Mouse (Mus musculus): ENCODE measurements at regions not wholly inside any gene's neighbourhood (a gene's known extent, or its start where the extent isn't known, plus 50 kb on each side); places are given as distances from the start of the nearest gene placed in this dataset.
A peak's percentile ranks its signal among the peaks of the same experiment; 100 is the strongest.

DNA sequence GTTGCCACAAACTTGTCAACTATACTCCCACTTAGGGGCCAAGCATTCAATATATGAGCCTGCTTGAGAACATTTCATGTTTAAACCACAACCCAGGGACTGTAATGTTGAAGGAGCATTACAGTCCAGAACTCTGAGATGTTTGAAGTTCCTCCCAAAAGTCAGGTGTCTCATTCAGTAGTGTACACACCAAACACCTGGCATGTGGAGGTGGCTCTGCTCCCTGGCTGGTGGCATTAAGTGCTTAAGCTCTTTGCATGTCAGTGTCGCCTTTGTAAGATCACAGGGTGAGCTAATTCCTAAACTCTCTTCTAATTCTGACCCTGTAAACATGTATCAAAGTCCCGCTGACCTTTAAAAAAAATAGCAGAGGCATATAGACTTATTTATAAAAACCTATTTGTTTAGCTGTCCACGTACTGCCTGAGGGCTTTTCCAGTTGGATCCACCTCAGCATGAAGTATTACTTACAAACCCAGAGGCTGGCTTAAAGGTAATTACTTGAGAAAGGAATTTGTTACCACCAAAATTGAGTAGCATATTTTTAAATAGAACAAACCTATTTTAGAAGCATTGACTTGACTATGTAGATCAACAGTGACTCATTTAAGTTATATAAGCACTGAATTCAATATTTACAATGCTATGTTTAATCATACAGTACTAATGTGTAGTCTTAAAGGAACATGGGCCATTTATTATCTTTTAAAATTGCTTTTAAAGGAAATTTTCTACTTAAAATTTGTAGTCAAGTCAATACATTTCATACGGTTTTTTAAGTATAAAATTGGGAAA, 276.3 kb upstream of the Fermt1 start:
- no peak for DNase-seq

DNA sequence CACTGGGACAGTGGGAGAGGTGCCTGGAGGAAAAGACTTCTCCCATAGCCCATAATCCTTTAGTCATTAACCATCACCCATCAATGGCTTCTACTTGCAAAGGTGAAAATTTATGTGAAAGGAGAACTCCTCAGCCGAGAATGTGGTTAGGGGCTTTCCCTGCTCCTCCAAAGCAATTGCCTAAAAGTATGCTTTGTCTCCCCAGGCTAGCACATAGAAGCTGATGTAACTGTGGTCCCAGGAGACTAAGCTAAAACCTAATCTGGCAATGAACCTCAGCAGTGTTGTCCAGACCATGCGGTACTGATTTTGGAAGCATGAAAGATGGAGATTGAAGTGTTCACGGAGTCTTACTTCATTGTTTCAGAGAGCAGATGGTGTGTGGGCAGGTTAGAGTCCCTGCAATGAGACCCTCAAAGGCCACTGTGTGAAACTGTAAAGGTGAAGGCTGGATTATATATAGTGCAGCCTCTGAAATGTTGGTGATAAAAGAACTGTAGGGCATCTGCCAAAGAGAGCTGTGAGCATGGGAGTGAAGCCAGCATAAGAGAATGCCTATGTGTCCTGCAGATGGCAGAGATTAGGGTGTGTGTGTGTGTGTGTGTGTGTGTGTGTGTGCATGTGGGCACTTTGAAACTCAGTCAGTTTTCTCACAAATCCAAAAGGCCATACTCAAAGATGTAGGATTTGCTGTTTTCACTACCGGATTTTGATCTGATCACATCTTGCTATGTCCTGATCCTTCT, 289.6 kb upstream of the Fermt1 start:
- DNase-seq: peak; percentile 5 to 21

DNA sequence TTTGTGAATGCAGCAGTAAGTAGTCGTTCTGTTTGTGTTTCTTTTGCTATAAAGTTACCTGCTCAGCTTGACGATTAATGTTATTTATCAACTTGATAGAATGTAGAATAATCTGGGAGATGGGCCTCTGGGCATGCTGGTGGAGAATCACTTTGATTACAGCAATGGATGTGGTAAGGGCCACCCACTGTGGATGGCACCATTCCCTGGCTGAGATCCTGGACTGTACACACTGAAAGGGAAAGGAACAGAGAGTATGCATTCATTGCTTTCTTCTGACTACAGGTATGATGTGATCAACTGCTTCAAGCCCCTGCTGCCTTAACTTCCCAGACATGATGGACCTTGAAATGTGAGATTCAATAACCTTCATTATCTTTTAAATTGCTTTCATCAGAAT, 299.8 kb upstream of the Bmp2 start:
- peak; percentile 48 to 72 for DNase-seq

- no peak for DNase-seq
Measured at GRCm38 (mm10) chr2:133274424-133274823, 277.5 kb upstream of the Bmp2 start.

- DNase-seq: no peak
Measured at GRCm38 (mm10) chr2:133278546-133278945, 273.4 kb upstream of the Bmp2 start.

- DNase-seq: no peak
Measured at GRCm38 (mm10) chr2:133279275-133279674, 272.7 kb upstream of the Bmp2 start.

GRCm38 (mm10) chr2:133282692-133283091, 269.3 kb upstream of the Bmp2 start:
- DNase-seq: no peak

GRCm38 (mm10) chr2:133283709-133284108, 268.2 kb upstream of the Bmp2 start:
- no peak for DNase-seq

DNA sequence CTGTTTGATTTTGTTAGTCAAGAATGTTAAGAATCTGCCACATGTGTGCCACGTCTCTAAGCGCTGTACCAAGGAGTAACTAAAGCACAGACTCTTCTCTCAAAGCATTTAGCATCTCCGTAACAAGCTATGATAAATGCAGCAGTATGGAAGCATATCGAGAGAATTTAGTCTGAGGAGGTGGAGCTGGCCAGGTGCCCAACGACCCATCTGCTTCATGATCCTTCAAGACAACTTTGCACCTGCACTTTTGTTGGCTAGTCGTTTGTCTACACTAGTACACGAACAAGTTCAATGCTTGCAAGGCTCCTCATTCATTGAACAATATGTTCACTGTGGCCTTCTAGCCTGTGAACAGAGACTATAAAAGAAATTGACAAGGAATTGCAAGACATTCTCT, 257.8 kb upstream of the Bmp2 start:
- peak in 1 of 2 experiments; percentile 14 for DNase-seq

DNA sequence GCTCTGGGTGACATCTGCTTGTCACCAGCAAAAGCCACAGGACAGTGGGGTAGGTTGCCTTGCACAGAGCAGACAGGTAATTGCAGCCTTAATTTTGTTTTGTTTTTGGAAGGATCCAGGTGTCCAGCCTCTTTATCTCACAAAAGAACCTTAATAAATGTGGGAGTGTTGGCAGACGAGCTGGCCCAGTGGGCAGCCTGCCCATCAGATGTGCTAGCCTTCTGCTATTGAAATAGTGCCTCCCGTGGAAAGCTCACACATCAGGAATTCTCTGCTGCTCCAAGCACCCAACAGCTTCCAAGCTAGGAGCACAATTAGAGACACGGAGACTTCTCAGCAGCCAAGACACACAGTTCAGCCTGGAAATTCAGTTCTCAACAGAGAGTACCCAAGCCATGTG, 246.0 kb upstream of the Bmp2 start:
- peak; percentile 6 to 19 for DNase-seq

DNA sequence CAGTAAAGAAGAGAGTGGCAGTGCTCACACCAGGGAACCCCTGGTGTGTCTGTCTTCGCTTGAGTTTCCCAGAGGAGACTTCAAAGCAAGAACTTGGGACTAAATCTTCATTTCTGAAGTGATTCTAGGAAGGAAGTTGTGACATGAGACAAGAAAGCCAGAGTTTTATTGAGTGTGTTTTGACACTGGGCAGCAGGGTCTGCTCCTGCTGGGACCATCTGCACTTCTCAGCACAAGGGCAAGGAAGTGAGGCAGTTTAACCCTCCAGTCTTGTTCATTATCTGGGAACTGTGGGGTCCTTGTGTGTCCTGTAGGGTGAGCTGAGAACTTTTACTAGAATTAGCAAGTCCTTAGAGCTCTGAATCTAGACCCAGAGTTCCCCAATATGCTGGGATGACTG, 241.0 kb upstream of the Bmp2 start:
- DNase-seq: no peak

GRCm38 (mm10) chr2:133326290-133327050, 225.5 kb upstream of the Bmp2 start:
- DNase-seq: no peak

DNA sequence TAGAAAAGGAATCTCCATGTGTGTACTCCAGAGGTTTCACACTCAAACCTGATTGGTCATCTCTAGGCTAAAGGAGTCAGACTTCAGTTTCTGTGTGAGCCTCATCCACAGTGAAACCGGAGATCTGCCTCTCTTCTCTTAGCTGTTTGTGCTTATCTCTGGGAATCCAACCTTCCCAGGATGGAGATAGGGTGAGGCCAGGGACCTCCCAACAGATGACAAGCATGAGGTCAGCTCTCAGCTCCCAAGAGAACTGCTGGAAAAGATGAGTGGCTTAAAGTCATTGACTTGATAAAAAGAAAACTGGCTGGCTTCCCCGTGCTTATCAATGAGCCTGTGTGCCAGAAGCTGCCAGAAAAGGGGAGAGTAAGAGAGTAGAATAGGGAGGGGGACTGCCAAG, 224.3 kb upstream of the Bmp2 start:
- no peak for DNase-seq

GRCm38 (mm10) chr2:133336177-133336901, 215.6 kb upstream of the Bmp2 start:
- DNase-seq: no peak

DNA sequence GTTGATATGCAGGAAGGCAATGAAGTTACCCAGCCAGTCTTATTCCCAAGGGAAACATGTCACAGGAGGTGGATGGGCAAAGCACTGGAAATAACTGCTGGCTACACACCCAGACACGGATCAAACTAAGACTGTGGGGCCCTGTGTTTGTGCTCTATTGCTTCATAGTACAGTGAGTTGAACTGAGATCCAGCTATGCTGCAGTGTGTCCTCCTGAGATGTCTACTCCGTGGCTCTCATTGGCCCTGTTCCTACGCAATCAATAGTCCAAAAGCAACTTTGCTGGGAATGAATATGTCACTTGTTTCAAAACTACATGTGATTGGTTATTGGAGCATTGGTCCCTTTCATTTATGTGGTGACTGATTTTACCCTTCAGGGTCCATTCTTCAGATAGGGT, 213.8 kb upstream of the Bmp2 start:
- no peak for DNase-seq

- no peak for DNase-seq
Measured at GRCm38 (mm10) chr2:133341352-133341751, 210.6 kb upstream of the Bmp2 start.

DNA sequence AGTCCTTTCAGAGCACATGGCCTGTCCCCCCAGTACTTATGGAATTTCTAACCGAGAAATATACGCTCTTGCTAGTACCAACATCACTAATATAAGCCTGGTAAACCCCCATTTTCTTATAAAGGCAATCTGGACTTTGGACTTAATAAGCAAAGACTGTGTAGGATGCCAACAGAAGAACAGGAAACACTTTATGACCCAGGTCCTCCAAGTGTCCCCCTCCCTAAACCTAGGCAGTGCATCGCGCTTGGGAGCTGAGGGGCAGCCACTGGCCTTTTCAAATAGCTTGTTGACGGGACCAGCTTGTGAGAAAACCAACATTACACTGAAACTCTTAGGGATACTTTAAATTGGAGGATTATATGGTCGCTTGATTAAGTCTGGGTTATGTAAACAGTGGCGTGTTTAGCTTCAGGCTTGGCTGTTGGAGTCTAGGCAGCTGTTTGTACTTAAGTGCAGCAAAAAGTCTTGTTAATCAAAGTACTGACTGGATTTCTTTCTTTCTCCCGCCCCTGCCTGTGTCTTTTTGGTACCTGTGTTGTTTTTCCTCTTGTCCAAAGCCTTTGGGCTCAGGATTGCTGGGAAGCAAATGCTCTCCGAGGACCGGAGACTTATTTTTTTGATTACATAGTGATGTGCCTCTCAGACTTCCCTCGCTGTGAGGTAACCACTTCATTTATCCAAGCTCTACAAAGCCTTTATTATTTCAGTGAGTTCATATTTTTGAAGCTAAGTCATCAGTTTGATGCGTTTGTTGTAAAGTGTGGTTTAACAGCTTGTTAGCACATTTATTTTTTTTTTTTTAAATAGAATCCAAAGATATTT, 205.8 kb upstream of the Bmp2 start:
- DNase-seq: no peak

GRCm38 (mm10) chr2:133346789-133347424, 205.1 kb upstream of the Bmp2 start:
- DNase-seq: no peak

DNA sequence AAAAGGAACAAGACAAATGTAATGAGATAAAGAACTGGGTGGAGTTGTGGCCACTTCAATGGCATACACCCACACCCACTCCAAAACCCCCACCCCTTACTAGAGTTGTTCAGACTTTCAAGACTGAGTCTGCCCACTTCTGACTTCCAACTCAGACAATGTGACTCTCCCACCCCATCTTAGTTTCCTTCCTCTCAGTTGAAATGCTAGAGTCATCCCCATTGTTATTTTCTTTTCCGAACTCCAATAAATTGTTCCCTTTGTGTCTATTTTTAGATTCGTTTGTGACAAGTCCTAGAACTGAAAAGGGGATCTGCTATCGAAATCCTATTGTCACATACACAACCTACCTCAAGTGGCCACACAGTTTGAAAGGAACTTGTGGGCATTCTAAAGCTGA, 200.7 kb upstream of the Bmp2 start:
- DNase-seq: no peak

DNA sequence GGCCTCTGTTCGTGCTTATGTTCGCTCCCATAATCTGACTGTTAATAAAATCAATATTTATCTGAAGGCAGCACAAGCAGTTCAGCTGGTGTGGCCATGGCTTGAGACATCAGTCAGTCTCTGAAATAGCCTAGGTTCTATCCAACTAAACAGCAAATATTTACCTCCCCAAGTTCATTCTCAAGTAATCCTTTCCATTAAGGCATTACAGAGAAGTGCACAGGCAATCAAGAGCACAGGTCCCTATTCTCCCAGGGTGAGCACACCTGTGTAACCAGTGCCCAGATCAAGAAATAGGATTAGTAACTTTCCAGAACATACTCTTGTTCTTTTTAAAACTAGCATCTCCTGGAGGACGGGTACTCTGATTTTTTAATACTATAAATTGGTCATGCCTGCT, 199.2 kb upstream of the Bmp2 start:
- no peak for DNase-seq

GRCm38 (mm10) chr2:133362693-133363443, 189.1 kb upstream of the Bmp2 start:
- no peak for DNase-seq

Data from cerebellum, postnatal 25 days (tissue).